Comparison of ENCODE assay signal across 26 mouse cellular contexts in genomic region chr1:156349031-156349430, GRCm38 (mm10). TPM values are rescaled to one million over a fixed set of nuclear protein-coding genes. Genes with fewer than 3 reads are reported as not detected.
DNase-seq lines count a peak whose midpoint lies in the region; ATAC-seq and TF ChIP-seq lines count a peak whose summit lies in the region.
"Had no signal": no experiment of that assay in that cellular context is flagged by ENCODE, and none has a peak within 500 bp of the region (broad histone marks: within the 10 kb centered on the region; RNA-seq: fewer than 3 reads in every experiment).

No protein-coding gene starts in this region.

- H3K4me3 ChIP-seq in thymus, adult 2 months (ENCODE audit: control insufficient read depth, insufficient read depth, low read length): no peak overlapping the region
- H3K4me3 ChIP-seq: embryonic facial prominence, embryonic 10.5 days; embryonic facial prominence, embryonic 12.5 days; forebrain, embryonic 13.5 days; forebrain, embryonic 15.5 days had no signal

- no peak for TF ChIP-seq CTCF in thymus, adult 2 months (IDR thresholded peaks at IDR 0.05; ENCODE audit: borderline replicate concordance, control insufficient read depth, extremely low read depth, insufficient read depth, low read length, poor library complexity)

- H3K27me3 ChIP-seq in thymus, adult 2 months (ENCODE audit: control insufficient read depth, insufficient read depth, low read length): no peaks in the 10 kb centered on the region
- H3K27me3 ChIP-seq: CH12.LX; embryonic facial prominence, embryonic 12.5 days; forebrain, embryonic 13.5 days; forebrain, embryonic 15.5 days had no signal

- peak; percentile 21 for DNase-seq in thymus, adult 2 months
- no peak for DNase-seq in thymus, postnatal 4 days
- DNase-seq in thymus, postnatal 25 days: peak; percentile 33
- no peak for DNase-seq in thymus, adult 18-20 months
- peak; percentile 56 for DNase-seq in NIH3T3 (ENCODE audit: low read depth)
- no peak for DNase-seq in adrenal gland, adult 18-20 months (ENCODE audit: low spot score in 2 of 2)
- no peak for DNase-seq in frontal cortex, postnatal 10 days (ENCODE audit: low spot score in 2 of 2)
- DNase-seq: adrenal gland, adult 8-10 months; adrenal gland, postnatal 14 days; adrenal gland, postnatal 36 days; B cell, adult 2 months; cerebellum, adult 11 months; cerebellum, adult 18-20 months; cerebellum, adult 8-10 months; cerebellum, adult 9-11 months; cerebellum, postnatal 14 days; cerebellum, postnatal 36 days; forebrain, postnatal 0 days had no signal

- H3K36me3 ChIP-seq in thymus, adult 2 months (ENCODE audit: control insufficient read depth, insufficient read depth, low read length): no peaks in the 10 kb centered on the region
- H3K36me3 ChIP-seq: embryonic facial prominence, embryonic 10.5 days; embryonic facial prominence, embryonic 12.5 days; forebrain, embryonic 15.5 days; G1E had no signal

- peaks cover 18% of the 10 kb centered on the region for H3K4me1 ChIP-seq in thymus, adult 2 months (replicated peaks; ENCODE audit: control insufficient read depth, insufficient read depth, low read length)
- H3K4me1 ChIP-seq: embryonic facial prominence, embryonic 10.5 days; embryonic facial prominence, embryonic 12.5 days; forebrain, embryonic 13.5 days; forebrain, embryonic 15.5 days had no signal

- 0 out of 2 replicates have a peak, but pooled peaks have one; percentile 11 for ATAC-seq in common myeloid progenitor, adult 5-6 weeks (replicated peaks; ENCODE audit: low read depth, poor library complexity, severe bottlenecking)
- ATAC-seq: CD4-positive, CD25-positive, alpha-beta regulatory T cell, adult 4 months; forebrain, embryonic 13.5 days; forebrain, embryonic 15.5 days; forebrain, postnatal 0 days had no signal

- no peak for TF ChIP-seq POLR2A in thymus, adult 2 months (IDR thresholded peaks at IDR 0.05; ENCODE audit: control insufficient read depth, extremely low read depth, insufficient read depth, low read length, poor library complexity)

- 75% methylated on average over 4 of the region's 4 CpGs for WGBS in thymus, adult 2 months

- peak overlapping the region; percentile 69 for H3K27ac ChIP-seq in thymus, adult 2 months (ENCODE audit: control insufficient read depth, insufficient read depth, low read length)
- H3K27ac ChIP-seq: embryonic facial prominence, embryonic 10.5 days; embryonic facial prominence, embryonic 12.5 days; forebrain, embryonic 13.5 days; forebrain, embryonic 15.5 days had no signal

RNA-seq across cellular contexts. Expression of gene Gm2000, which starts 16.8 kb away (rescaled TPM):
- 9.1 and 10.6 TPM in 2 replicates for polyA plus RNA-seq in thymus, adult 2 months (2012; rRNA removed)
- total RNA-seq in common myeloid progenitor, adult 5-6 weeks (2017): 3,876 and 4,003 TPM in 2 replicates
- 100 to 1,000 TPM; 556 to 590 TPM for total RNA-seq in adrenal gland, adult 18-20 months (2021)

RNA-seq across cellular contexts. Expression of gene Nphs2, which starts 38.5 kb away (rescaled TPM):
- 3.3 and 3.7 TPM in 2 replicates for polyA plus RNA-seq in thymus, adult 2 months (2012; rRNA removed)
- not detected in 2 replicates for total RNA-seq in common myeloid progenitor, adult 5-6 weeks (2017)
- not detected for total RNA-seq in adrenal gland, adult 18-20 months (2021)
- total RNA-seq: adrenal gland, adult 8-10 months; adrenal gland, postnatal 14 days; adrenal gland, postnatal 36 days; CH12.LX; G1E had no signal
- polyA plus RNA-seq: CD4-positive, CD25-positive, alpha-beta regulatory T cell, adult 4 months; embryonic facial prominence, embryonic 10.5 days; embryonic facial prominence, embryonic 12.5 days; forebrain, embryonic 13.5 days; G1E had no signal

RNA-seq across cellular contexts. Expression of gene Tdrd5, which starts 45.6 kb away (rescaled TPM):
- 24.0 and 33.0 TPM in 2 replicates for polyA plus RNA-seq in thymus, adult 2 months (2012; rRNA removed)
- total RNA-seq in common myeloid progenitor, adult 5-6 weeks (2017): 0.18 TPM in 1 of 2 replicates, not detected in the other
- total RNA-seq in adrenal gland, adult 18-20 months (2021): under 1 TPM; 0.40 to 0.93 TPM
- total RNA-seq: CH12.LX had no signal
- polyA plus RNA-seq: CD4-positive, CD25-positive, alpha-beta regulatory T cell, adult 4 months had no signal

Comparison
In these comparisons a context has a peak if more than half of its experiments do, and no peak if none do; other contexts are left out.
1. DNase-seq: peak in thymus, adult 2 months (single experiment), thymus, postnatal 25 days (single experiment) and NIH3T3 (single experiment); none in thymus, postnatal 4 days (single experiment), thymus, adult 18-20 months (0 of 2), adrenal gland, adult 18-20 months (0 of 2) and frontal cortex, postnatal 10 days (0 of 2).